Mouse (Mus musculus) inflammation-experienced regulatory T-cells, adult 16 weeks (primary cell): ENCODE results near the gene Morn4. TPM values are rescaled to one million over a fixed set of nuclear protein-coding genes. Genes with fewer than 3 reads are reported as not detected.

Experiments used
- polyA plus RNA-seq: library from polyadenylated mRNA; unstranded; fragments of 100-300 nt; shearing (Covaris generic); gene quantifications from one replicate; pipeline ENCODE4 v1.2.1, GENCODE M21; 2017

Morn4 gene
- 1.8 TPM for polyA plus RNA-seq

DNA sequence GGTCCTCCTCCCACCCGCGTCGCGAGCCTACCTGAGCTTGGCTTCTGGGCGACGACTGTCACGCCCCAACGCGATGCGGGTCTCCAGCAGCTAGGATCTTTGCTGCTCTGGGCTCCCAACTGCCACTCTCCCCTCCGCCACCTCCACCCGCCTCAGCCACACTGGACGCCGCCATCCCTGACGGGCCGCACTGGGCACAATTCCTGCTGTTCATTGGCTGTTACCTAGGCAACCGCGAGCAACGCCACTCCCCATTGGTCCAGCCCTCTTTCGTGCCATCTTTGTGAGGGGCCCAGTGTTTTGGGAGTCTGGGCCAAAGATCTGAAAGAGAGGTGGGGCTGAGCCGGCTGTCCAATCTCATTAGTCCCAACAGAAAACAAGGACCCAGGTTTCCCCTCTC, at the start of gene Morn4:
TSS of gene Morn4 (minus strand) at position 192 of the 400 bp plus-strand sequence.

GRCm38 (mm10) chr19:42128787-42129508, 42.8 kb upstream of the Morn4 start, which contains the start of gene Avpi1:
Gene Avpi1 (minus strand): TSS chr19:42129059.

DNA sequence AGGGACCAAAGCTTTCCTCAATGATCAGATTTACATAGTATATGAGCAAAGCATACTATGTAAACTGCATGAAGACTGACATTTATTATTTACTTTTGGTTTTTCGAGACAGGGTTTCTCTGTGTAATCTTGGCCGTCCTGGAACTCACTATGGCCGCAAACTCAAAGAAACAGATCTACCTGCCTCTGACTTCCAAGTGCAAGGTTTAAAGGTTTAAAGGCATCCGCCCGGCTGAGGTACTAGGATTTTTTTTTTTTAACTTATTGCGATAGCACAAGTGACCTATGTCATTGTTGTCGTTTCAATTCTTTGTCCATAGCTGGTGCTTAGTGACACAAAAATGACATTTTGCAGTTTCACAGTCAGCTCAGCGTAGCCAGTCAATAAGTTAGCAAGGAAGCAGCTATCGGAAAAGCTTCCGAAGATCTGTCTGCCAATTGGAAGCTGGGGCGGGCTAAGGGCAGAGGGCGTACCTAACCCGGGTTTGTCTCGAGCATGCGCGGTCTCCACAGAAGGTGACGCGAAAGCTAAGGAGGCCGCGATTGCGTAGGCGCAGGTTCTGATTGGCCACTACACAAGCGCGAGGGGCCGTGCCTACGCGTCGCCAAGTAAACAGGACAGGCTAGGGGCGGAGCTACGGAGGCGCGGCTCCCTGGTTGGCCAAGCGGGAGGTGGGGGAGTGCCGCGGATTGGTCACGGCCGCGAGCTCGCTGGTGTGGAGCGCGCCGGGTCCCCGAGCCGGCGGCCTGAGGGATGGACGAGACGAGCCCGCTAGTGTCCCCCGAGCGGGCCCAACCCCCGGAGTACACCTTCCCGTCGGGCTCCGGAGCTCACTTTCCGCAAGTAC, 3.8 kb upstream of the Morn4 start, which contains the start of gene Pi4k2a:
TSS of gene Pi4k2a (plus strand) at position 723 of the 848 bp plus-strand sequence.

GRCm38 (mm10) chr19:42051948-42052347, 34.2 kb downstream of the Morn4 start, which contains the start of gene 4933411K16Rik:
Gene 4933411K16Rik (plus strand): TSS chr19:42052248.

DNA sequence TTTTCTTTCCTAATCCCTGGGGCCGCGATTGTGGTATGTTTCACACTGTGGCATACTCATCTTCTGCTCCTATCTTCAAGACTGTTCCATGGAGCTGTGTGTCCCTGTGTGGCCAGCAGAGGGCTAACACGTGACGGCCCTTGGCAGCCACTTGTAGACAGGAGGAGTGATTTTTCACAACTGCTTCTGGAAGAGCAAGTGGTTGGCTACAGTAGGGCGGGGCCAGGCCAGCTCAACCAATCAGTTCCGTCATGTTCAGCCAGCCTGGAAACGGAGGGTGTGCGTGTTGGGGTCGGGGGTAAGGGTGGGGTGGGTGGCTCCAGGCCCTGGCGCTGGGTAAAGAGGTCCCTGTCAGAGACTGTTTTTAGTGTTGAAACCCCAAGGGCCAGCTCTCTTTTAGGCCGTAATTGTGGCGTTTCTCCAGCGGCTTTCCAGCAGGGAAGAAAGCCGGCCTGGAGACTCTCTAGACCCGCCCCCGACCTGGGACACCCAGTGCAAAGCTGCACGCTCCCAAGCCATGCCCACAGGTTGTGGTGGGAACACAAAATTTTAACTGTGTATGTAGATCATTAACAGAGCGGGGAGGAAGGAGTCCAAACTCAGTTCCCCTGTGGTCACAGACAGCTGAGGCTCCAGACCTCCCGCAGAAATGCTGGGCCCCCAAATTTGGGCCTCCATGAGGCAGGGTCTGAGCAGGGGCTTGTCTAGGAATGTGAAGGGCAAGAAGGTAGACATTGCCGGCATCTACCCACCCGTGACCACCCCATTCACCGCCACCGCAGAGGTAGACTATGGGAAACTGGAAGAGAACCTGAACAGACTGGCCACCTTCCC, 40.7 kb downstream of the Morn4 start, which contains the start of gene Hoga1:
TSS of gene Hoga1 (plus strand) at position 342 of the 834 bp plus-strand sequence.

GRCm38 (mm10) chr19:42035456-42036248, 50.5 kb downstream of the Morn4 start, which contains the start of gene Ankrd2:
Gene Ankrd2 (plus strand): TSS chr19:42036000.

Other genes with a start within 250 kb of the Morn4 start
- 1.0 TPM for gene Frat2, start 238.2 kb downstream of the Morn4 start, polyA plus RNA-seq
- gene Rrp12, start 190.2 kb downstream of the Morn4 start, polyA plus RNA-seq: 25.8 TPM
- 159 TPM for gene Pgam1, start 174.4 kb downstream of the Morn4 start, polyA plus RNA-seq
- gene Exosc1, start 152.9 kb downstream of the Morn4 start, polyA plus RNA-seq: 91.1 TPM
- 88.9 TPM for gene Zdhhc16, start 152.9 kb downstream of the Morn4 start, polyA plus RNA-seq
- gene Mms19, start 105.2 kb downstream of the Morn4 start, polyA plus RNA-seq: 88.1 TPM
- gene Ubtd1, start 104.6 kb downstream of the Morn4 start, polyA plus RNA-seq: 7.1 TPM
- not detected for gene Ankrd2, start 50.4 kb downstream of the Morn4 start, polyA plus RNA-seq
- not detected for gene Hoga1, start 40.7 kb downstream of the Morn4 start, polyA plus RNA-seq
- gene 4933411K16Rik, start 34.1 kb downstream of the Morn4 start, polyA plus RNA-seq: not detected
- 3.3 TPM for gene Pi4k2a, start 4.1 kb upstream of the Morn4 start, polyA plus RNA-seq
- gene Avpi1, start 42.7 kb upstream of the Morn4 start, polyA plus RNA-seq: 6.7 TPM
- gene Marveld1, start 61.0 kb upstream of the Morn4 start, polyA plus RNA-seq: 3.9 TPM
- gene Zfyve27, start 77.6 kb upstream of the Morn4 start, polyA plus RNA-seq: 76.9 TPM
- gene Sfrp5, start 115.9 kb upstream of the Morn4 start, polyA plus RNA-seq: not detected
- gene Golga7b, start 161.2 kb upstream of the Morn4 start, polyA plus RNA-seq: not detected